Mouse (Mus musculus) neural tube, embryonic 11.5 days (tissue): ENCODE measurements around the gene Arid5b. TPM values are rescaled to one million over a fixed set of nuclear protein-coding genes. Genes with fewer than 3 reads are reported as not detected.

Experiments
- ATAC-seq: fragments of 200-750 bp; cut with Nextera tagmentation; 2 replicates; pipeline ENCODE4 v1.8.0; 2017; ENCODE audit warnings: moderate number of reproducible peaks, mild to moderate bottlenecking, moderate TSS enrichment, moderate library complexity; ENCODE audit not compliant: insufficient read depth, low FRiP score, low TSS enrichment
- DNase-seq: peaks from one replicate; pipeline ENCODE4 v3.0.0-alpha.2; 2015; ENCODE audit warnings: low spot score
- H3K27ac ChIP-seq: fragments of 300-500 bp; sonication (generic); 2 replicates; pipeline ENCODE4 v1.5.1; 2014; ENCODE audit warnings: low read depth, mild to moderate bottlenecking, low read length
- H3K27me3 ChIP-seq: fragments of 300-500 bp; sonication (generic); 2 replicates; pipeline ENCODE4 v1.6.1; 2014; ENCODE audit warnings: mild to moderate bottlenecking, low read length, mixed read lengths; ENCODE audit not compliant: control insufficient read depth, insufficient read depth
- H3K36me3 ChIP-seq: fragments of 300-500 bp; sonication (generic); 2 replicates; pipeline ENCODE4 v1.6.1; 2014; ENCODE audit warnings: mild to moderate bottlenecking, low read length, moderate library complexity, mixed read lengths; ENCODE audit not compliant: control insufficient read depth, insufficient read depth
- H3K4me1 ChIP-seq: fragments of 300-500 bp; sonication (generic); 2 replicates; pipeline ENCODE4 v1.6.1; 2014; ENCODE audit warnings: low read length, mixed read lengths; ENCODE audit not compliant: control insufficient read depth, insufficient read depth
- H3K4me2 ChIP-seq: fragments of 300-500 bp; sonication (generic); 2 replicates; pipeline ENCODE4 v1.6.1; 2014; ENCODE audit warnings: low read depth, mild to moderate bottlenecking, moderate library complexity
- H3K4me3 ChIP-seq: fragments of 300-500 bp; sonication (generic); 2 replicates; pipeline ENCODE4 v1.5.1; 2014; ENCODE audit warnings: low read depth, low read length
- H3K9ac ChIP-seq: fragments of 300-500 bp; sonication (generic); 2 replicates; pipeline ENCODE4 v1.6.1; 2014; ENCODE audit warnings: mild to moderate bottlenecking, low read length
- H3K9me3 ChIP-seq: fragments of 300-500 bp; sonication (generic); 2 replicates; pipeline ENCODE4 v1.6.1; 2016; ENCODE audit warnings: low read length; ENCODE audit not compliant: control insufficient read depth
- WGBS: fragments of 180-500 bp; shearing (Covaris S2); extraction: QIAGEN DNeasy Blood & Tissue Kit; methylation state at CpG from one replicate; pipeline ENCODE4 v1.1.7; 2014; 5-methylcytosine and 5-hydroxymethylcytosine counted together
- polyA plus RNA-seq: library from polyadenylated mRNA; unstranded; fragments of >200 nt; fragmentation: Nextera tagmentation; extraction: Ambion mirVana; gene quantifications from 2 replicates; pipeline ENCODE4 v1.2.1, GENCODE M21; 2014

Gene Arid5b
- polyA plus RNA-seq, 1 experiment from 2014 or later, result 15.0 TPM

DNA sequence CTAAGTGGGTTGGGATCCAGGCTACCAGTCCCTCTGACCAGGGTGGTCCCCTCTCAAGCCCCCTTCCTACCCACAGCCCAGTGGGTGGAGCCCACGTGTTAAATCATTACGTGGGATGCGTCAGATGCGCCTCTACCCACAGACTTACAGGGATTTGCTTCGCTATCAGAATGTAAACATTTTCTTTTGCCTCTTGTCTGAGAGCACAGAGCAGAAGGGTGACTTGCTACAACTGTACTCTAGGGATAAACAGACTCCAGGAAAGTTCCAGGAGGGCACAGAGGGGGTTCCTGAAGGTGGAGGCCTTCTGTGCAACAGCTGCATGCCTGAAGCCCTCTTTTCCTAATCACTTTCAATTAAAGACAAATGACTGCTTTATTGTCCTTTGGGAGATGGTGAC lies 98.8 kb downstream of the Arid5b start:
- no peak overlapping the region for H3K4me2 ChIP-seq
- 65% methylated on average over 5 of the region's 5 CpGs for WGBS
- H3K9ac ChIP-seq, result no peak overlapping the region
- no peak overlapping the region for H3K4me3 ChIP-seq
- DNase-seq (no peak), ATAC-seq (no peak)
- no peaks in the 10 kb centered on the region for H3K27me3 ChIP-seq
- H3K4me1 ChIP-seq, result no peaks in the 10 kb centered on the region
- no peaks in the 10 kb centered on the region for H3K9me3 ChIP-seq
- H3K27ac ChIP-seq, result no peak overlapping the region
- H3K36me3 ChIP-seq, result no peaks in the 10 kb centered on the region

DNA sequence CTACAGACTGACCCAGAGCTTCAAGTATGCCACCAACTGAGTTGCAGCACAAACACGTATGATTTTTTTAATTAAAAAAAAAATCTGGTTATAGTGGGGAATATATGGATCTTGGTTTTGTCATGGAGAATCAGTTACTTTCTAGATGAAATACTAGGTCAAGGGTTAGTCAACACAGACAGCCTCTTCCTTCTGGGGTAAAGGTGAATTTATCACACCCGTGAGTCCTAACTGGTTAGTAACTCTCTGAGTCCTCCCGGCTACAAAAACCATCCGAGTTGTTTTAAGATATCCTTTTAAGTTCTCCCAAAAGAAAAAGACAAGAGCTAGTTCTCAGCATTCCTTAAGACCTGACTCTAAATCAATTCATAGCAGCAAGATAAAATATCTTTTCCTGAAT lies 99.2 kb downstream of the Arid5b start:
- Histone ChIP-seq H3K27me3 (no peaks in the 10 kb centered on the region), H3K36me3 (no peaks in the 10 kb centered on the region), H3K27ac (no peak overlapping the region), H3K4me1 (no peaks in the 10 kb centered on the region), H3K9ac (no peak overlapping the region), H3K4me3 (no peak overlapping the region), H3K9me3 (no peaks in the 10 kb centered on the region), H3K4me2 (no peak overlapping the region)
- ATAC-seq, result no peak
- DNase-seq, result no peak
- 88% methylated on average over 4 of the region's 4 CpGs for WGBS

- no peak overlapping the region for H3K9ac ChIP-seq
- H3K27ac ChIP-seq, result no peak overlapping the region
- 85% methylated on average over 10 of the region's 10 CpGs for WGBS
- no peaks in the 10 kb centered on the region for H3K36me3 ChIP-seq
- H3K4me3 ChIP-seq, result no peak overlapping the region
- no peak overlapping the region for H3K4me2 ChIP-seq
- no peaks in the 10 kb centered on the region for H3K27me3 ChIP-seq
- no peaks in the 10 kb centered on the region for H3K4me1 ChIP-seq
- no peaks in the 10 kb centered on the region for H3K9me3 ChIP-seq
- ATAC-seq, result no peak
- no peak for DNase-seq
Measured at GRCm38 (mm10) chr10:68177697-68178485, 100.6 kb downstream of the Arid5b start.

- WGBS, result 95% methylated on average over 5 of the region's 5 CpGs
- no peak overlapping the region for H3K4me3 ChIP-seq
- no peaks in the 10 kb centered on the region for H3K4me1 ChIP-seq
- H3K27me3 ChIP-seq, result no peaks in the 10 kb centered on the region
- H3K9me3 ChIP-seq, result no peaks in the 10 kb centered on the region
- ATAC-seq (no peak), DNase-seq (no peak)
- no peak overlapping the region for H3K27ac ChIP-seq
- H3K9ac ChIP-seq, result no peak overlapping the region
- no peaks in the 10 kb centered on the region for H3K36me3 ChIP-seq
- H3K4me2 ChIP-seq, result no peak overlapping the region
Measured at GRCm38 (mm10) chr10:68175811-68176210, 102.7 kb downstream of the Arid5b start.

GRCm38 (mm10) chr10:68173634-68174033 lies 104.9 kb downstream of the Arid5b start:
- Histone ChIP-seq H3K4me2 (no peak overlapping the region), H3K27me3 (no peaks in the 10 kb centered on the region), H3K27ac (no peak overlapping the region), H3K4me1 (no peaks in the 10 kb centered on the region), H3K36me3 (no peaks in the 10 kb centered on the region), H3K9ac (no peak overlapping the region), H3K4me3 (no peak overlapping the region), H3K9me3 (no peaks in the 10 kb centered on the region)
- DNase-seq (no peak), ATAC-seq (no peak)
- 85% methylated on average over 9 of the region's 9 CpGs for WGBS

DNA sequence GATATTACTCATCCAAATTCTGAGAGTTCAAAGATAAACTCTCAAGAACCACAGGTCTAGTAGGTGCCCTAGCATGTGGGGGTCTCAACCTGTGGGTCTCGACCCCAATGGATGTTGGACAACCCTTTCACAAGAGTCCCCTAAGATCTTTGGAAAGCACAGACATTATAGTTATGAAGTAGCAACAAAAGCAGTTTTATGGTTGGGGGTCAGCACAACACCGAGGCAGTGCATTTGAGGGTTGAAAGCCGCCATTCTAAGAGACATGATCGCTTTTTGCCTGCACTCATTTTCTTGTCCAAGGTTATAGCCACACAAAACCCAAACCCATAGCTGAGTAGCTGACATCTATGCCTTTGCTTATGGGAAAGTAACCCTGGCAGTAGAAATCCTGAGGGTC lies 105.6 kb downstream of the Arid5b start:
- Histone ChIP-seq H3K4me3 (no peak overlapping the region), H3K36me3 (no peaks in the 10 kb centered on the region), H3K4me2 (no peak overlapping the region), H3K27ac (no peak overlapping the region), H3K9me3 (no peaks in the 10 kb centered on the region), H3K27me3 (no peaks in the 10 kb centered on the region), H3K9ac (no peak overlapping the region), H3K4me1 (no peaks in the 10 kb centered on the region)
- 92% methylated on average over 4 of the region's 4 CpGs for WGBS
- ATAC-seq, result no peak
- DNase-seq, result no peak

- no peaks in the 10 kb centered on the region for H3K27me3 ChIP-seq
- no peaks in the 10 kb centered on the region for H3K36me3 ChIP-seq
- H3K4me1 ChIP-seq, result no peaks in the 10 kb centered on the region
- no peaks in the 10 kb centered on the region for H3K9me3 ChIP-seq
- no peak overlapping the region for H3K4me2 ChIP-seq
- no peak overlapping the region for H3K9ac ChIP-seq
- no peak overlapping the region for H3K27ac ChIP-seq
- H3K4me3 ChIP-seq, result no peak overlapping the region
- no peak for ATAC-seq
- no peak for DNase-seq
- 58% methylated on average over 9 of the region's 9 CpGs for WGBS
Measured at GRCm38 (mm10) chr10:68171974-68172373, 106.6 kb downstream of the Arid5b start.

- DNase-seq, result no peak
- H3K27ac ChIP-seq, result no peak overlapping the region
- no peak for ATAC-seq
- H3K27me3 ChIP-seq, result no peaks in the 10 kb centered on the region
- no peak overlapping the region for H3K4me3 ChIP-seq
- H3K36me3 ChIP-seq, result no peaks in the 10 kb centered on the region
- WGBS, result 79% methylated on average over 6 of the region's 6 CpGs
- no peak overlapping the region for H3K4me2 ChIP-seq
- no peaks in the 10 kb centered on the region for H3K9me3 ChIP-seq
- no peaks in the 10 kb centered on the region for H3K4me1 ChIP-seq
- H3K9ac ChIP-seq, result no peak overlapping the region
Measured at GRCm38 (mm10) chr10:68168613-68169012, 109.9 kb downstream of the Arid5b start.

GRCm38 (mm10) chr10:68168141-68168540 lies 110.4 kb downstream of the Arid5b start:
- no peaks in the 10 kb centered on the region for H3K4me1 ChIP-seq
- no peaks in the 10 kb centered on the region for H3K27me3 ChIP-seq
- H3K4me2 ChIP-seq, result no peak overlapping the region
- ATAC-seq (no peak), DNase-seq (no peak)
- H3K36me3 ChIP-seq, result no peaks in the 10 kb centered on the region
- no peak overlapping the region for H3K4me3 ChIP-seq
- no peak overlapping the region for H3K9ac ChIP-seq
- no peaks in the 10 kb centered on the region for H3K9me3 ChIP-seq
- no peak overlapping the region for H3K27ac ChIP-seq
- WGBS, result 93% methylated on average over 8 of the region's 8 CpGs
